Mouse (Mus musculus) 416B (cell line): ENCODE results near the gene Zbtb41.
"Not testable (repeated sequence)": the region's sequence is repeated elsewhere in the genome, so short reads cannot be mapped to it uniquely, and the experiment has no call there.

Source experiments
- DNase-seq: peaks from one replicate; pipeline ENCODE4 v3.0.0; 2011; ENCODE audit warnings: low read depth

Zbtb41 gene

GRCm38 (mm10) chr1:139421875-139422791 lies at the start of gene Zbtb41:
Zbtb41 (plus strand) TSS chr1:139422288.
- peak; percentile 85 for DNase-seq

- no peak for DNase-seq
Measured at GRCm38 (mm10) chr1:139375900-139376299, 46.2 kb upstream of the Zbtb41 start.

- DNase-seq = no peak
Measured at GRCm38 (mm10) chr1:139376638-139377286, 45.3 kb upstream of the Zbtb41 start, which contains the start of gene Crb1. Crb1 (minus strand) TSS chr1:139377100.

- no peak for DNase-seq
Measured at GRCm38 (mm10) chr1:139378861-139379620, 43.0 kb upstream of the Zbtb41 start.

- no peak for DNase-seq
Measured at GRCm38 (mm10) chr1:139379621-139379984, 42.5 kb upstream of the Zbtb41 start.

- DNase-seq = no peak
Measured at GRCm38 (mm10) chr1:139391747-139392146, 30.3 kb upstream of the Zbtb41 start.

GRCm38 (mm10) chr1:139396589-139396988 lies 25.5 kb upstream of the Zbtb41 start:
- DNase-seq = no peak

- DNase-seq = no peak
Measured at GRCm38 (mm10) chr1:139405766-139406165, 16.3 kb upstream of the Zbtb41 start.

- peak; percentile 67 for DNase-seq
Measured at GRCm38 (mm10) chr1:139407701-139408100, 14.4 kb upstream of the Zbtb41 start.

- DNase-seq = not testable (repeated sequence)
Measured at GRCm38 (mm10) chr1:139412365-139412764, 9.7 kb upstream of the Zbtb41 start.

GRCm38 (mm10) chr1:139413465-139413864 lies 8.6 kb upstream of the Zbtb41 start:
- peak; percentile 28 for DNase-seq

- DNase-seq = no peak
Measured at GRCm38 (mm10) chr1:139421521-139421874, 590 bp upstream of the Zbtb41 start.

GRCm38 (mm10) chr1:139422941-139423340 lies 853 bp downstream of the Zbtb41 start:
- DNase-seq = peak; percentile 24

- no peak for DNase-seq
Measured at GRCm38 (mm10) chr1:139423931-139424330, 1.8 kb downstream of the Zbtb41 start.

GRCm38 (mm10) chr1:139425006-139425405 lies 2.9 kb downstream of the Zbtb41 start:
- DNase-seq = no peak

GRCm38 (mm10) chr1:139438373-139438772 lies 16.3 kb downstream of the Zbtb41 start:
- DNase-seq = peak; percentile 74

GRCm38 (mm10) chr1:139443103-139443502 lies 21.0 kb downstream of the Zbtb41 start:
- not testable (repeated sequence) for DNase-seq

- peak; percentile 95 for DNase-seq
Measured at GRCm38 (mm10) chr1:139454340-139455225, 32.5 kb downstream of the Zbtb41 start, which contains the start of gene Aspm. Aspm (plus strand) TSS chr1:139454772.

- peak; percentile 56 for DNase-seq
Measured at GRCm38 (mm10) chr1:139455226-139455869, 33.3 kb downstream of the Zbtb41 start.

GRCm38 (mm10) chr1:139460807-139461206 lies 38.7 kb downstream of the Zbtb41 start:
- DNase-seq = peak; percentile 43

GRCm38 (mm10) chr1:139465936-139466335 lies 43.8 kb downstream of the Zbtb41 start:
- DNase-seq = no peak
